Mouse (Mus musculus): ENCODE data around the gene Plcg2.

DNA sequence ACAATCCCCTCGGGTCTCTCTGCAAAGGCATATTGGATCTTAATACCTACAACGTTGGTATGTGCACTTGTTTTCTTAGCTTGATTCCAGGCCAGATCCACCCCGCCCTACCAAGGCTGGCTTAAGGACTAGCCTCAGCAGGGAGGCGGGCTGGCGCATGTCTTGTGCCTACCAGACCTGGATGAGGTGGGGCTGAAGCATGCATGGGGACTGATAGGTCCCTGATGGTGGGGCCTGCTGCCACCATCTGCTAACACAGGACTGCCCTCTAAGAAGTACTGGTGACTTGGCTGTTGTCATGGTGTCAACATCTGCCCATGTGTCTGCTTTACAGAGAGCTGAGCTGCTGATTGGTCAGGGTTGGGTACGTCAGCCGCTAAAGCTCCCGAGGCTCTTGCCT, 107.1 kb downstream of the Plcg2 start:
- TF ChIP-seq POLR2A (IDR thresholded peaks at IDR 0.05; ENCODE audit: insufficient read depth, low read depth, low read length): no peak
- no peak for TF ChIP-seq CTCF (IDR thresholded peaks at IDR 0.05; ENCODE audit: insufficient read depth, low read depth, low read length)

All from olfactory bulb, adult 2 months (tissue).